Mouse (Mus musculus): ENCODE data around the gene Wdtc1.

DNA sequence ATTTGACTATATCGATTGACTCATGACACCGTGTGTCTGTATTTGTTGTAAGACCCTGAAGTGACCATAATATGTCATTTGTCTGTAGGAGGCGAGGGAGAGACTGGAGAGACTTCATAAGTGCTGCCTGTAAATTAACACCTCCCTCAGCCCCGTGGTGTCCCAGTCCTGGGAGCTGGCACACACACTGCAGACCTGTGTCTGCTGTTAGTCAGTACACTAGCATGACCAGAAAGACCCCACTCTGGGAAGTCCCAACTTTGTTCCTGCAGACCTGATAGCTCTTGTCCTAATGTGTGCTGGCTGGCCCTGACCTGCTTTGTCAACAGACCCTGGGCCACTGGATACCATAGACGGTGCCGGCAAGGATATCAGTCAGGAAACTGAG, 19.0 kb upstream of the Wdtc1 start:
- TF ChIP-seq ZC3H11A (IDR thresholded peaks at IDR 0.05; ENCODE audit: borderline replicate concordance, low read depth, low read length): no peak
- no peak for TF ChIP-seq HCFC1 (IDR thresholded peaks at IDR 0.05; ENCODE audit: borderline replicate concordance, insufficient read depth, low read length)
